Mouse (Mus musculus): ENCODE measurements around the gene Syt8. TPM values are rescaled to one million over a fixed set of nuclear protein-coding genes. Genes with fewer than 3 reads are reported as not detected.

Gene Syt8
- polyA plus RNA-seq, 1 experiment: 3.4 TPM

DNA sequence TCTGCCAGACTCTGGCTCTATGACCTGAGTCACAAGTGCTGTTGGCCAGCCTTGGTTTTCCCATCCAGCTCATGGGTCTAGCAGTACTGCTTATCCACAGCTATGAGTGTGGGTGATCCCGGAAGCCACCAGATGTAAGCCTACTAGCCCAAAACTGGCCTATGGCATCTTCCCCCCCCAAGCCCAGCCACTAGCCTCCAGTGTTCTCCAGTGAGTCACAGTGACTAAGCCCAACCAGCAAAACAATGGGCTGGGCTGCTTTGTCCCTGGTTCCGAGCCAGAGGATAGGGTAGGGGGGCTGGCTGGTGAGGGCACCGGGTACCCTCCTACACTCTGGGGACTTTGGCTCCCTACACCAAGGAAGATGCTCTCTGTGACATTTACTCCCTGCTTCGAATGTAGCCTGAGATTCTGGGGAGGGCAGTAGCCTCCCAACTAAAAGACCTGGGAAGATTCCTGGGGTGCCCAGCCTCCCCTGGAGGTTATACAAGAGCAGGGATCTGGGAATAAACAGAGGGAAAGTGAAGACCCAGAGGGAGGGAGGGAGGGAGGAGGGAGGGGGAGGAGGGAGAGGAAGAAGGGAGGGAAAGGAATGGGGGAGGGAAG is 36.3 kb downstream of the Syt8 start:
- Histone ChIP-seq H3K9me3 (no peaks in the 10 kb centered on the region), H3K36me3 (replicated peaks; ENCODE audit: low read length) (no peaks in the 10 kb centered on the region)

DNA sequence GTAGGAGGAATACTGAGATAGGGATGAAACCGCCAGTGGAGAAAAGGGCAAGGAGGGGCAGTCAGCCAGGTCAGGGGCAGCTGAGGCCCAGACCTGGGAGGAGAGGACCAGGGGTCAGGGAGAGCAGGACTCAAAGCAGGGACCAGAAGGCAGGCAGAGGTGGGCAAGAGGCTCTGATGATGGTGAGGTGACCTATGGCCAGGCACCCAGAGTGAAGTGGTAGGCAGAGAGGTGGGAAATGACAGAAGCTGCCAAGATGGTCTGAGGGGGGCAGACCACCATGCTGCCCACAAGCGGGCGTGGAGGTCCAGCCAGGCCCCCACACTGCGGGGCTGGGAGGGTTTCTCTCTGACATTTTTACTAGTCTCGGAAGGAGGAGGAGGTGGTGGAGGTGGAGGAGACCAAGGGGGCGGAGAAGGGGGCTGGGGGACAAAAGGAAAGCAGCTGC is 36.8 kb downstream of the Syt8 start:
- Histone ChIP-seq H3K27me3 (replicated peaks) (peaks cover 51% of the 10 kb centered on the region), H3K9me3 (no peaks in the 10 kb centered on the region), H3K4me1 (peaks cover 28% of the 10 kb centered on the region), H3K36me3 (replicated peaks; ENCODE audit: low read length) (no peaks in the 10 kb centered on the region), H3K4me3 (replicated peaks) (no peak overlapping the region)
- no peak for TF ChIP-seq GATA1 (IDR thresholded peaks at IDR 0.05; ENCODE audit: borderline replicate concordance, low read length)
- TF ChIP-seq FLI1 (IDR thresholded peaks at IDR 0.05; ENCODE audit: low read length): no peak

More for the DNA sequence above, 36.3 kb downstream of the Syt8 start:
- TF ChIP-seq FLI1 (IDR thresholded peaks at IDR 0.05; ENCODE audit: low read length) (no peak), GATA1 (IDR thresholded peaks at IDR 0.05; ENCODE audit: borderline replicate concordance, low read length) (no peak)
- Histone ChIP-seq H3K27me3 (replicated peaks) (peaks cover 46% of the 10 kb centered on the region), H3K4me3 (replicated peaks) (peak overlapping the region; percentile 62), H3K4me1 (peaks cover 28% of the 10 kb centered on the region)

GRCm38 (mm10) chr7:142471884-142472570 is 37.4 kb downstream of the Syt8 start:
- TF ChIP-seq FLI1 (IDR thresholded peaks at IDR 0.05; ENCODE audit: low read length) (no peak), GATA1 (IDR thresholded peaks at IDR 0.05; ENCODE audit: borderline replicate concordance, low read length) (no peak)
- no peaks in the 10 kb centered on the region for H3K9me3 ChIP-seq
- H3K4me3 ChIP-seq (replicated peaks): peak overlapping the region; percentile 46
- peaks cover 28% of the 10 kb centered on the region for H3K4me1 ChIP-seq
- no peaks in the 10 kb centered on the region for H3K36me3 ChIP-seq (replicated peaks; ENCODE audit: low read length)
- peaks cover 57% of the 10 kb centered on the region for H3K27me3 ChIP-seq (replicated peaks)

GRCm38 (mm10) chr7:142472936-142473335 is 38.3 kb downstream of the Syt8 start:
- no peaks in the 10 kb centered on the region for H3K36me3 ChIP-seq (replicated peaks; ENCODE audit: low read length)

DNA sequence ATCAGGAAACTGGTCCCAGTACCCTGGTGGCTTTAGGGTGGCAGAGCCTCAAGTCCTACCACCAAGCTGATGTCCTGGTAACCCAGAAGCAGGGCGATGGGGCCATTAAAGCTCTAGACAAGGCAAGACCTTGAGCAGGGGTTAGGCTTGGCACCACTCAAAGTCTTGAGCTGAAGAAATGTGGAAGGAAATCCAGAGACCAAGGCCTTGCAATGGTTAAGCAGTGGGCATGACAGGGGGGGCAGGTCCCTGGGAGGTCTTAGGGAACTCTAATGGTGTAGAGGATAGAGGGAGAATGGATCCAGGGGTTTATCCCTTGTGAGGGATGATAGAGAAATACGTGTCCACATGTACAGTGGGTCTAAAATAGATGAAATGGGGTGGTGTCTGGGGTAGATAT is 38.8 kb downstream of the Syt8 start:
- Histone ChIP-seq H3K9me3 (no peaks in the 10 kb centered on the region), H3K4me1 (peaks cover 28% of the 10 kb centered on the region), H3K36me3 (replicated peaks; ENCODE audit: low read length) (no peaks in the 10 kb centered on the region), H3K27me3 (replicated peaks) (peaks cover 70% of the 10 kb centered on the region), H3K4me3 (replicated peaks) (no peak overlapping the region)
- no peak for TF ChIP-seq FLI1 (IDR thresholded peaks at IDR 0.05; ENCODE audit: low read length)

More at GRCm38 (mm10) chr7:142472936-142473335, 38.3 kb downstream of the Syt8 start:
- Histone ChIP-seq H3K4me3 (replicated peaks) (no peak overlapping the region), H3K9me3 (no peaks in the 10 kb centered on the region), H3K27me3 (replicated peaks) (peaks cover 65% of the 10 kb centered on the region), H3K4me1 (peaks cover 28% of the 10 kb centered on the region)
- TF ChIP-seq GATA1 (IDR thresholded peaks at IDR 0.05; ENCODE audit: borderline replicate concordance, low read length): no peak
- no peak for TF ChIP-seq FLI1 (IDR thresholded peaks at IDR 0.05; ENCODE audit: low read length)

DNA sequence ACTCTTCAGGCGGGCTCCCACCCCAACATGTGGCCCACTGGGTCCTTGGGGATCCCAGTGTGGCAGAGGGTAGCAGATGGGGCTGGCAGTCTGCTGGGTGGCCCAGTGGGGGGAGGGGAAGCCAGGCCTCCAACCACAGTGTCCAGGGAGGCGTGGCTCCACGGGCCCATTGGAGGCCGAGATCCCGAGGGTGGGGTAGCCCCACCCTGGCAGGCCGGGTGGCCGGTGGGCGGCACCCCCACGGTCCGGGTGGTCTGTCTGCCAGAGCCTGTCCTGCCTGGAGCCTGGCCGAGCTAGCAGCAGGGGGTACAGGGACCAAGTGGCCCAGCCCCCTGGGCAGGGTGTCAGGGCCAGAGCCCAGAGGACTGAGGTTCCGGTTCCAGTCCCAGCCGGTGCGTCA is 40.1 kb downstream of the Syt8 start:
- TF ChIP-seq FLI1 (IDR thresholded peaks at IDR 0.05; ENCODE audit: low read length) (no peak), GATA1 (IDR thresholded peaks at IDR 0.05; ENCODE audit: borderline replicate concordance, low read length) (no peak)
- H3K4me3 ChIP-seq (replicated peaks): no peak overlapping the region
- no peaks in the 10 kb centered on the region for H3K9me3 ChIP-seq
- H3K36me3 ChIP-seq (replicated peaks; ENCODE audit: low read length): no peaks in the 10 kb centered on the region
- H3K4me1 ChIP-seq: peaks cover 26% of the 10 kb centered on the region
- H3K27me3 ChIP-seq (replicated peaks): peaks cover 83% of the 10 kb centered on the region

DNA sequence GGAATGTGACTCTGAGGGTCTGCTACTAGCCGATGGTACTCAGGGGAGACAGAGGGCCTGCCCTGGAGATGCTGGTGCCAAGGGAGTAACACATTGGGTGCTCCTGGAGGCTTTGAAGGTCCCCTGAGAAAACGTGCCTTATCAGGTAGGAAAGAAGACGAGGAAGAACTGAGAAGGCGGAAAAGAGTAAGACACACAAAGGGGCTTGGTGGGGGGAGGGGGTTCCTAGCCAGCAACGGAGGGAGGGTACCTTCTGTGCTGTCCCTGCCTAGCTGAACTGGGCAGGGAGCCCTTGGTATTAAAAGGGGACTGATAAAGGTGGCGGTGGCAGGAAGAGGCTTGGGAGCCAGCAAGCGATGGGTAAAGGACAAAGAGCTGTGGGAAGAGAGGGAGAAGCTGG is 41.0 kb downstream of the Syt8 start:
- TF ChIP-seq GATA1 (IDR thresholded peaks at IDR 0.05; ENCODE audit: borderline replicate concordance, low read length): no peak
- no peak for TF ChIP-seq FLI1 (IDR thresholded peaks at IDR 0.05; ENCODE audit: low read length)
- no peaks in the 10 kb centered on the region for H3K36me3 ChIP-seq (replicated peaks; ENCODE audit: low read length)
- H3K4me3 ChIP-seq (replicated peaks): no peak overlapping the region
- peaks cover 17% of the 10 kb centered on the region for H3K4me1 ChIP-seq
- peaks cover 88% of the 10 kb centered on the region for H3K27me3 ChIP-seq (replicated peaks)
- H3K9me3 ChIP-seq: no peaks in the 10 kb centered on the region

DNA sequence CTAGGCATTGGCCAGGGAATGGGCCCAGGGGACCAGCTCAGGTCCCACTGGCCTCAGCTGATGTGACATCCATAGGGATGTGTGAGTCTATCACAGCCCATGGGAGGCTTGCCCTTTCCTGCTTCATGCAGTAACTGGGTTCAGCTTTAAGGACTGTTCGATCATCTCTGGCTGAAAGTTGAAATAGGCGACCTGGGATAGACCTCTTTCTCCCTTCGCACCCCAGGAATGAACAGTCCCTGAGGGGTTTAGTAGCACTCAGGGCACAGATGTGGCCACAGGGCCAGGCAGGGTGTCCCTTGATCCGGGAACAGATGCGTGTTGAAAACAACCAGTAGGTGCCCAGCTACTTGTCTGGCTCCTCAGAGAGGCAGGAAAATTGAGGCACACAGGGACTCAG is 41.6 kb downstream of the Syt8 start:
- no peak overlapping the region for H3K4me3 ChIP-seq (replicated peaks)
- peaks cover 90% of the 10 kb centered on the region for H3K27me3 ChIP-seq (replicated peaks)
- H3K36me3 ChIP-seq (replicated peaks; ENCODE audit: low read length): no peaks in the 10 kb centered on the region
- no peaks in the 10 kb centered on the region for H3K9me3 ChIP-seq
- peaks cover 11% of the 10 kb centered on the region for H3K4me1 ChIP-seq
- TF ChIP-seq FLI1 (IDR thresholded peaks at IDR 0.05; ENCODE audit: low read length): no peak
- no peak for TF ChIP-seq GATA1 (IDR thresholded peaks at IDR 0.05; ENCODE audit: borderline replicate concordance, low read length)

- TF ChIP-seq FLI1 (IDR thresholded peaks at IDR 0.05; ENCODE audit: low read length) (no peak), GATA1 (IDR thresholded peaks at IDR 0.05; ENCODE audit: borderline replicate concordance, low read length) (no peak)
- Histone ChIP-seq H3K27me3 (replicated peaks) (peaks cover 89% of the 10 kb centered on the region), H3K4me3 (replicated peaks) (no peak overlapping the region), H3K36me3 (replicated peaks; ENCODE audit: low read length) (no peaks in the 10 kb centered on the region), H3K9me3 (no peaks in the 10 kb centered on the region), H3K4me1 (peaks cover 4% of the 10 kb centered on the region; the same call in 1 of the 2 replicates)
These were observed 42.3 kb downstream of the Syt8 start for GRCm38 (mm10) chr7:142476795-142477452.

- no peaks in the 10 kb centered on the region; the same call in 1 of the 2 replicates for H3K4me1 ChIP-seq
- H3K27me3 ChIP-seq (replicated peaks): peaks cover 89% of the 10 kb centered on the region
- H3K4me3 ChIP-seq (replicated peaks): no peak overlapping the region
- no peaks in the 10 kb centered on the region for H3K36me3 ChIP-seq (replicated peaks; ENCODE audit: low read length)
- no peaks in the 10 kb centered on the region for H3K9me3 ChIP-seq
- no peak for TF ChIP-seq GATA1 (IDR thresholded peaks at IDR 0.05; ENCODE audit: borderline replicate concordance, low read length)
- no peak for TF ChIP-seq FLI1 (IDR thresholded peaks at IDR 0.05; ENCODE audit: low read length)
These were observed 43.4 kb downstream of the Syt8 start for GRCm38 (mm10) chr7:142478001-142478400.
